Mouse (Mus musculus): ENCODE results near the gene Kif3b.

GRCm38 (mm10) chr2:153380479-153380878 is 89.3 kb downstream of the Kif3b start:
- no peak for TF ChIP-seq CTCF (IDR thresholded peaks at IDR 0.05)
- TF ChIP-seq POLR2A (IDR thresholded peaks at IDR 0.05; ENCODE audit: insufficient read depth, low read depth, low read length) = no peak

Data from heart, adult 2 months (tissue).